Mouse (Mus musculus) ovary, adult 18-20 months (tissue): ENCODE data around the gene Cacna2d1.

Source experiments
- DNase-seq: peaks from one replicate; pipeline ENCODE4 v3.0.0; 2022; ENCODE audit warnings: low spot score, mixed read lengths

Gene Cacna2d1

DNA sequence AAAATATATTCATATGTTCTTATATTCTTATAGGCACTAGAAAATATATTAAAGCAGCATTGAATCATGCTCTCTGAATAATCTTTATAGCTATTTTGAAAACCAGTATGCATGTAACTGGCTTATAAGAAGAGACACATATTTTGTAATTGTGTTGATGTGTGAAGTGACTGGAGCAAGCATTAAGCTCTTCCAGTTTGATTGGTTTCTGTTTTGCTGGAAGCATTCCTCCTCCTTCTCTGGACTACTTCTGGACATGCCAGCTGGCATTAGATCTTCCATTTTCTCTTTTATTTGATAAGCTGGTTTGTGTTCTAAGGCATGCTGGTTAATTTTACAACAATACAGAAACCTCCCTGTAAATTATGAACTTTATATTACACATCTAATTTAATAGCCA, 228.8 kb downstream of the Cacna2d1 start:
- no peak for DNase-seq

DNA sequence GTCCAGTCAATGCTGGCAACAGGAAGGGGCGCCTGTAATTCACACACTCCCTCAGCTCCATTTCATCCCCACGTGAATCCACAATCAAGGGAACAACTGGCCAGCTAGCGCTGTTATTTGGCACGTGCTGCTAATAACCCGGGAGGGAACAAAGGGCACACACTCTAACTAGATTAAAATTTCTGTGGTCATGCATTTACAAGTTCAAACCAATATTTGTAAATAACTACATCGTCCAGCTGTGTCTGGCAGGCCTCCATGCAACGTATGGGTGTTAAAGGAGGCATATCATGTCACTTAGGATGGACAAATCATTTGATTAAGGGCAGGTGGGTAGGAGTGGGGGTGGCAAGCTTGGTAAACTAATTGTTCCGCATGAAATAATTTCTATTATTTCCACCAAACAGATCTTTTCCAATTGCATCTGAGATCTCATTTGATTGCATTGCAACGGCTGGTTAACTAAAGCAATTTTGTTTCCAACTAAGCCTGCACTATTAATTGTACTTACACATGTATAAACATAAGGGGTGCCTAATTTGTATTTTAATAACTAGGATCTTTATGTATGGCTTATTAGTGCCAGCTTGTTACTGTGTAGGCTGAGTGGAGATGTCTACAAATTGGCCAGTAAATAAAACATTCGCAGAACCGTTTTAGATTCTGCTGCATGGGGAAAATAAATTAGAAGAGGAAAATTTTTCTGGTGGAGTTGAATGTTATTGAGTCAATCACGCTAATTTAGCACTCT, 231.8 kb downstream of the Cacna2d1 start:
- no peak for DNase-seq

- no peak for DNase-seq
Measured at GRCm38 (mm10) chr5:16166868-16167267, 232.4 kb downstream of the Cacna2d1 start.

GRCm38 (mm10) chr5:16181041-16181440, 246.6 kb downstream of the Cacna2d1 start:
- DNase-seq: no peak

DNA sequence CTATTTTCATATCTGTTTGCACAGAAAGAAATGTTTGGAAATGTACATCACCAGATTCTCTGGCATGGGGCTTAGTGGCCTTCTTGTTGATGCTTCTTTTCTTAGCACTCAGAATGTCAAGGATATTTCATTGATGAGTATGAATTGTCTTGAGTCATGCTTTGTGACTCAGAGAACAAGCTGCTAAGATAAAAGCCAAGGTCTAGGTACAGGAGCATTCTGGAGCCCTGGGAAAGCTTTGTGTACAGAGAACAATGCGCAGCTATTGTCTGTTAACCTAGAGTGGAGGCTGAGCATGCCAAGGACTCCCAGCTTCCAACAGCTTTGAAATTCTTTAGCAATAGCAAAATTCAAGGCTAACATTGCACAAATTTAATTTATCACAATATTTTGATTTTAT, 249.6 kb downstream of the Cacna2d1 start:
- peak; percentile 19 for DNase-seq

- peak; percentile 21 for DNase-seq
Measured at GRCm38 (mm10) chr5:16187931-16188330, 253.4 kb downstream of the Cacna2d1 start.

- DNase-seq: no peak
Measured at GRCm38 (mm10) chr5:16189878-16190277, 255.4 kb downstream of the Cacna2d1 start.

DNA sequence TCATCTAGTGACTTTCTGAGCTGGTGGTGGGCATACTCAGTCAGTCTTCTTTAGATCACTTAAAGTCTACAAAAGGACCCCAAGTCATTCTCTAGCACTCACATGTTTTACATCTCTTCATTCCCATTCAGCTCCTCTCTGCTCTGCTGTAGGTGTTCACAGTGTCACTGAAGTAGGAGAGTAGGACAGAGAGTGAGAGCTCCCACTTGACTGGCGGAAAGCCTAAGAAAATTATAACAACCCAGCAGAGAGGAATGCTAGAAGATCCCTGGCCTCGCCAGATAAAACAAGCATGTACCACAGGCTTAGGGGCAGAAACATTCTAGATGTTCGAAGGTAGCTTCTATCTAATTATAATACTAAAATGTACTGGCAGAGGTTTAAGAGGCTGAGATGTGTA, 256.7 kb downstream of the Cacna2d1 start:
- DNase-seq: no peak

GRCm38 (mm10) chr5:16199816-16200215, 265.3 kb downstream of the Cacna2d1 start:
- DNase-seq: no peak

DNA sequence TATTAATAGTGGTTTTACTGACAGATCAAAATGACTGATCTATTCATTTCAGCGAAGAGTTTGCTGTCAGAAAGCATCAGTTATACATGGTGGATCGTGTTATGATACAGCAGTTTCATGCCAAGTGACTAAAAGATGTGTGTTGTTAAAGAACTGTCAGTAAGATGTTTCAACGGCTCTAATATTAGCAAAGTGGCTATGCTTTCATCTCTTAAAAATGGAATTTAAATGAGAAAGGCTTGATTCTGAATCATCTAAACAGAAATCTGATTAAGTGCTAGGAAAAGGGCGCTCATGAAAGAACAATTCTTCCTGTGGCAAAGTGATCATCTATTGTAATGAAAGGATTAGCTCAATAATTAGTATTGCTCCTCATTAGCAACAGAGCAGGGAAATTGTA, 287.5 kb downstream of the Cacna2d1 start:
- DNase-seq: no peak

- no peak for DNase-seq
Measured at GRCm38 (mm10) chr5:16225359-16225758, 290.9 kb downstream of the Cacna2d1 start.

DNA sequence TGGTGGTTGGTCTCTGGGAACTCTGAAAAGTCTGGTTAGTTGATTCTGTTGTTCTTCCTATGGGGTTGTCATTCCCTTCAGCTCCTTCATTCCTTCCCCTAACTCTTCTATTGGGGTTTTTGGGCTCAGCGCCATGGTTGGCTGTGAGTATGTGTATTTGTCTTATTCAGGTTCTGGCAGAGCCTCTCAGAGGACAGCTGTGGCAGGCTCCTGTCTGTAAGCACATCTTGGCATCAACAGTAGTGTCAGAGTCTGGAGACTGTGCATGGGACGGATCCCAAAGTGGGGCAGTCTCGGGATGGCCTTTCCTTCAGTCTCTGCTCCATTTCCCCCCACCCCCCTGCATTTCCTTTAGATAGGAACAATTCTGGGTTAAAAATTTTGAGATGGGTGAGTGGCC, 294.9 kb downstream of the Cacna2d1 start:
- DNase-seq: no peak

GRCm38 (mm10) chr5:16231477-16231876, 297.0 kb downstream of the Cacna2d1 start:
- no peak for DNase-seq

- no peak for DNase-seq
Measured at GRCm38 (mm10) chr5:16234891-16235290, 300.4 kb downstream of the Cacna2d1 start.

- DNase-seq: no peak
Measured at GRCm38 (mm10) chr5:16235864-16236263, 301.4 kb downstream of the Cacna2d1 start.

- DNase-seq: no peak
Measured at GRCm38 (mm10) chr5:16236608-16237007, 302.1 kb downstream of the Cacna2d1 start.

GRCm38 (mm10) chr5:16237972-16238371, 303.5 kb downstream of the Cacna2d1 start:
- peak; percentile 23 for DNase-seq

DNA sequence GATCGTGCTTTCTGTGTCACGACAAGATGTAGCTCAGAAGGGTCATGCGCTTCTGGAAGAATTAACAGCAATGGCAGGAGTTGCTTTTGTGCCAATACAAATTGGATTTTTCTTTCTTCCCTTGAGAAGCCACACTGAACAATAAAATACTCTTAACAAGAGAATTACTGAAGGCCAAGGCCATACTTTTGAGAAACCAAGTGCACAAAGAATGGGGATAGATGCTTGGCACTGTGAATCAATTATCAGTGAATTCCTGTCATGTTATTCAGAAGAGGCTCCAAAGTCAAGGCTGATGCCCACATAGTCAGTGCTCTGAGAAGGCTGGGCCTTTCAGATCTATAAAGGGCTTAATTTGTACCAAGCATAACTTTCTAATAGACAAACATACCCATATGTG, 305.8 kb downstream of the Cacna2d1 start:
- no peak for DNase-seq

DNA sequence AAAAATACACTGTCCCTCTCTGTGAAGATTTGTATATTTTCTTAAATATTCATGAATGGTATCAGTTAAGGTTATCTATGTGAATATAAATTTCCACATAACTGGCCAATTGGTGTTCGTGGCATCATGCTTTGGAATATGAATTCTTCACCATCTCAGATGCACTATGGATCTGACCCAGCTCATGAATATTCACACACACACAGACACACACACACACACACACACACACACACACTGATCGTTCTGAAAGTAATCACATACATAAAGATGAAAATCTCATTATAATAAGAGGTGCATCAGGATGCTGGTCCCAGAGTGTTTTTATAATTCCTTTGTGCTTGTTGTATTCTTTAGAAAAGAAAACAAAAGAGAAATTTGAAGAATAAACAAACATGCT, 309.1 kb downstream of the Cacna2d1 start:
- DNase-seq: no peak

GRCm38 (mm10) chr5:16252738-16253513, 318.4 kb downstream of the Cacna2d1 start:
- DNase-seq: no peak

DNA sequence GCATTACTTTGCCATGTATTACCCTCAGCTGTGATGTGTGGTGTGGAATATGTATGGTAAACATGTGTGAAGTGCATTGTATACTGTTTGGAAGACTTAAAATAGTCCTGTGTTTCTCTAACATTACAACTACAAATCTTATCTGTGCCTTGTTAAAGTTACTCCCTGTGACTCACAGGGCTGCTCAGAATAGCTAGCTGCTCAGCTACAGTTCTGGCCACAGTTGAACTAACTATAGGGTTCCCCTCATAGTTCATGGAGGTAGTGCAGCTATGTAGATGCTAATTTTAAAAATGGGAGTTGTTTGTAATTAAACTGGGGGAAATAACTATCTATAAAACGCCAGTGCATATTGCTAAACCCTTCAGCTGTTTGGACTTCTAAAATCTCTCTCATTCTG, 319.3 kb downstream of the Cacna2d1 start:
- DNase-seq: no peak

- no peak for DNase-seq
Measured at GRCm38 (mm10) chr5:16265385-16265784, 330.9 kb downstream of the Cacna2d1 start.

DNA sequence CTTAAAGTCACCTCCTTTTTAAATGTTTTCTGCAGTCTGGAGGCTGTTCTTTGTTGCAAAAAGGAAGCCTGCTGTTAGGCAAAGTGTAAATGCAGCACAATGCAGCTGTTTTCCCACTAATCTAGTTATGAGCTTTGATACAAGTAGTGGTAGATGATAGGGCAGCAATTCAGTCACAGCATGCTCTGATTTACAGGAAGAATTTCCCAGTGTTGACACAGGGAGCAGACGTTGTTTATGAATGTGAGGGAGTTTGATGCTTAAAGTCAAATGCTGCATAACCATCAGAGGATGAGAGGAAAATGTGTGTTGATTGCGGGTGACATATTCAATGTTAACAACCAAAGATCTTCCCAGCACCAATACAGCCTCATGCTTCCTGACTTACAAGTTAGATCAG, 342.6 kb downstream of the Cacna2d1 start:
- DNase-seq: no peak

DNA sequence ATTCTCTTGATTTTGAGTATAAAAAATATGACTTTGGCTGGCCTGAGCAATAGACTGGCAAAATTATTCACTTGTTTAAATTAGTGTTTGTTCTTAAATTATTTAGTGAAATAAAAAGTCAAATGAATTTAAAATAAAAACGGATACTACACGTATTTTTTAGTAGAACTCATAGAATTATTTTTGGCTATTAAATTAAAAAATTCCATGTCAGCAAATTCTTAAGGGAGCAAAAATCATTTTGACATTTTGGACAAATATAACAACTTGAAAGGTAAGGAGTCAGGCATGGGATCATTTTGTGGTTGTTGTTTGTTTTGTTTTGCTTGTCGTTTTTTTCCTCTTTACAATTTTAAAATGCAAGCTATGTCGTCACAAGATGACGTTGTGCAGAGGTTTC, 346.7 kb downstream of the Cacna2d1 start:
- DNase-seq: no peak
